Mouse (Mus musculus) neural tube, embryonic 11.5 days (tissue): ENCODE measurements around the gene Gm9513. TPM values are rescaled to one million over a fixed set of nuclear protein-coding genes. Genes with fewer than 3 reads are reported as not detected.

Experiments
- ATAC-seq: fragments of 200-750 bp; cut with Nextera tagmentation; 2 replicates; pipeline ENCODE4 v1.8.0; 2017; ENCODE audit warnings: moderate number of reproducible peaks, mild to moderate bottlenecking, moderate TSS enrichment, moderate library complexity; ENCODE audit not compliant: insufficient read depth, low FRiP score, low TSS enrichment
- DNase-seq: peaks from one replicate; pipeline ENCODE4 v3.0.0-alpha.2; 2015; ENCODE audit warnings: low spot score
- H3K27ac ChIP-seq: fragments of 300-500 bp; sonication (generic); 2 replicates; pipeline ENCODE4 v1.5.1; 2014; ENCODE audit warnings: low read depth, mild to moderate bottlenecking, low read length
- H3K27me3 ChIP-seq: fragments of 300-500 bp; sonication (generic); 2 replicates; pipeline ENCODE4 v1.6.1; 2014; ENCODE audit warnings: mild to moderate bottlenecking, low read length, mixed read lengths; ENCODE audit not compliant: control insufficient read depth, insufficient read depth
- H3K36me3 ChIP-seq: fragments of 300-500 bp; sonication (generic); 2 replicates; pipeline ENCODE4 v1.6.1; 2014; ENCODE audit warnings: mild to moderate bottlenecking, low read length, moderate library complexity, mixed read lengths; ENCODE audit not compliant: control insufficient read depth, insufficient read depth
- H3K4me1 ChIP-seq: fragments of 300-500 bp; sonication (generic); 2 replicates; pipeline ENCODE4 v1.6.1; 2014; ENCODE audit warnings: low read length, mixed read lengths; ENCODE audit not compliant: control insufficient read depth, insufficient read depth
- H3K4me2 ChIP-seq: fragments of 300-500 bp; sonication (generic); 2 replicates; pipeline ENCODE4 v1.6.1; 2014; ENCODE audit warnings: low read depth, mild to moderate bottlenecking, moderate library complexity
- H3K4me3 ChIP-seq: fragments of 300-500 bp; sonication (generic); 2 replicates; pipeline ENCODE4 v1.5.1; 2014; ENCODE audit warnings: low read depth, low read length
- H3K9ac ChIP-seq: fragments of 300-500 bp; sonication (generic); 2 replicates; pipeline ENCODE4 v1.6.1; 2014; ENCODE audit warnings: mild to moderate bottlenecking, low read length
- H3K9me3 ChIP-seq: fragments of 300-500 bp; sonication (generic); 2 replicates; pipeline ENCODE4 v1.6.1; 2016; ENCODE audit warnings: low read length; ENCODE audit not compliant: control insufficient read depth
- WGBS: fragments of 180-500 bp; shearing (Covaris S2); extraction: QIAGEN DNeasy Blood & Tissue Kit; methylation state at CpG from one replicate; pipeline ENCODE4 v1.1.7; 2014; 5-methylcytosine and 5-hydroxymethylcytosine counted together
- polyA plus RNA-seq: library from polyadenylated mRNA; unstranded; fragments of >200 nt; fragmentation: Nextera tagmentation; extraction: Ambion mirVana; gene quantifications from 2 replicates; pipeline ENCODE4 v1.2.1, GENCODE M21; 2014

Gm9513 gene
- polyA plus RNA-seq, result not detected in 2 replicates

DNA sequence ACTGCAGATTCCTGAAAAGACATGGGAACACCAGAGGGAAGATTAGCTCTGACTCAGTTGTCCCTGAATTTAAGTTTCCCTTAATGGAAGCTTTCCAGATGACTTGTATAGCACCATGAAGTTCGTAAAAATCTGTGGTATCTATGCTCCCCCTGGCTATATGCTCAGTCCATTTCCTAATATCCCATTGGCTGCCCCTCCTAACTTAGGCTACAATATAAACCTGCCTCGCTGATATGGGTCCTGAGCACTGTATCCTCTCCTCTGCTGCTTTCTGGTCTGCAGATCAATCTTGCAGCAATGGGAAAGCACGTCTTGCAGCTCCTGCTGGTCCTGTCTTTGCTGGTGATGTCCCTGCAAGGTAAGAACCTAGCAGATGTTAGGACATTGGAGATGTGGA, at the start of gene Gm9513:
TSS of gene Gm9513 (plus strand) at position 301 of the 400 bp plus-strand sequence.
- Histone ChIP-seq H3K9ac (no peak within 1 kb of the TSS), H3K4me2 (no peak within 1 kb of the TSS), H3K4me3 (no peak within 1 kb of the TSS), H3K27ac (no peak within 1 kb of the TSS), H3K9me3 (no peaks in the 10 kb centered on the region), H3K27me3 (no peaks in the 10 kb centered on the region), H3K36me3 (no peaks in the 10 kb centered on the region), H3K4me1 (no peaks in the 10 kb centered on the region)
- no peak for ATAC-seq
- DNase-seq, result no peak
- 75% methylated on average over 3 of the region's 3 CpGs for WGBS

DNA sequence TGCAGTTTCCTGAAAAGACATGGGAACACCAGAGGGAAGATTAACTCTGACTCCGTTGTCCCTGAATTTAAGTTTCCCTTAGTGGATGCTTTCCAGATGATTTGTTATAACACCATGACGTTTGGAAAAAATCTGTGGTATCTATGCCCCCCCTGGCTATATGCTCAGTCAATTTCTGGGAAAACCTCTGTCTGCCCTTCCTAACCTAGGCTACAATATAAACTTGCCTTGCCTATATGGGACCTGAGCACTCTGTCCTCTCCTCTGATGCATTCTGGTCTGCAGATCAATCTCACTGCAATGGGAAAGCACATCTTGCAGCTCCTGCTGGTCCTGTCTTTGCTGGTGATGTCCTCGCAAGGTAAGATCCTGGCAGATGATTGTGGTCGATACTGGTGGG, 43.9 kb upstream of the Gm9513 start, which contains the start of gene Gm7257:
TSS of gene Gm7257 (plus strand) at position 301 of the 400 bp plus-strand sequence.
- Histone ChIP-seq H3K4me1 (no peaks in the 10 kb centered on the region), H3K9me3 (peaks cover 3% of the 10 kb centered on the region; the same call in 1 of the 2 replicates), H3K4me2 (no peak within 1 kb of the TSS), H3K27ac (no peak within 1 kb of the TSS), H3K4me3 (no peak within 1 kb of the TSS), H3K36me3 (no peaks in the 10 kb centered on the region), H3K9ac (no peak within 1 kb of the TSS), H3K27me3 (no peaks in the 10 kb centered on the region)
- WGBS, result 75% methylated on average over 4 of the region's 4 CpGs
- no peak for DNase-seq
- ATAC-seq, result no peak

DNA sequence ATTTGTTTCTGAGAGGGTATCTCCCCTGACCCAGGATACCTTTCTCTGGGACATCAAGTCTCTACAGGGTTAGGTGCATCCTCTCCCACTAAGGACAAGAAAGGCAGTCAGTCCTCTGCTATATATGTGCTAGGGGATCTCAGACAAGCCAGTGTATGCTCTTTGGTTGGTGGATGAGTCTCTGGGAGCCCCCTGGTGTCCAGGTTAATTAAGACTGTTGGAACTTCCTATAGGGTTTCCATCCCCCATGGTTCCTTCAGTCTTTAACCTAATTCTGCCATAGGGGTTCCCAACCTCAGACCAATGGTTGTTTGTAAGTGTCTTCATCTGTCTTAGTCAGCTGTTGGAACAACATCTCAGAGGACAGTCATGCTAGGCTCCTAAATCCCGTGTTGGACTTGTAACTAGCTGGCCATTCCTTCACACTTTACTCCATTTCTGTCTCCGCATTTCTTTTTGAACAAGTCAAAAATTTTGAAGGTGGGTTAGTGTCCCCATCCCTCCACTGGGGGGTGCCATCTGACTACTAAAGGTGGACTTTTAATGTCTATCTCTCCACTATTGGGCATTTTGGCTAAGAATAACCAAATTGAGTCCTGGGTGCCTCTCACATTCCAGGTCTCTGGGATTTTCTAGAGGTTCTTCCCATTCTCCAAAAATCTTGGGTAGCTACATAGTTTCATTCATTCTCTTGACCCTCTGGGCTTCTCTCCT, 40.2 kb upstream of the Gm9513 start:
- no peak overlapping the region for H3K4me3 ChIP-seq
- ATAC-seq (no peak), DNase-seq (no peak)
- peaks cover 3% of the 10 kb centered on the region; the same call in 1 of the 2 replicates for H3K9me3 ChIP-seq
- no peaks in the 10 kb centered on the region for H3K36me3 ChIP-seq
- 51% methylated on average over 2 of the region's 2 CpGs for WGBS
- no peak overlapping the region for H3K9ac ChIP-seq
- no peak overlapping the region for H3K27ac ChIP-seq
- no peaks in the 10 kb centered on the region for H3K4me1 ChIP-seq
- no peak overlapping the region for H3K4me2 ChIP-seq
- H3K27me3 ChIP-seq, result no peaks in the 10 kb centered on the region

DNA sequence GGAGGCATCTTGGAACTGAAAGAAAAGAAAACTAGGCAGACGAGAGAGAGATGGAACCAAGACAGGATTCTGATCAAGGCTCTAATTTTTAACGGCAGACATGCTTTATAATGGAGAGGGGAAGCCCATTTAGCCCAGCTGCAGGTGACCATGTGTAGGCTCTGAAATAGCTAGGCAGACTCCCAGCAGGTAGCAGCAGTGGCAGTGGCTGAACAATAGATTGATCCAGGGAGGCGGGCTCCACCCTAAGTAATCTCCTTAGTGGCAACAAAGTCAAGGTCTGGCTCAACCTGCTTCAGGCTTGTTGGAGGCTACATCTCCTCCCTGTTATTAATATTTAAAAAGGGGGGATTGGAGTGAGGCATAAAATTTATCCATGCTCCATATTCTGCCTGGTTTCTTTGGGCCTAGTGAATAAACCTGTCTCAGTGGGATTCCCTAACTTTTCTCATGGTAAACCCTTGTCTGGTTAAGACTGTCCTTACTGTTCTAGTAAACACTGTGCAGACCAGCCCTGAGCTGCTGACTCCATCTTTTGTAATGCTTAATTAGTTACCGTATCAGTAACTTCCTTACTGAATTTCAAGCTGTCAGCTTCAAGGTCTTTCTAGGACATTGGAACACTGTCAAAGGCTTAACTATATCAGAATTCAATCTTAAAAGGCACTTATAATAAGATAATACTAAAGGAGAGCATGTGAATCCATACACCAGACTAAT, 19.2 kb downstream of the Gm9513 start:
- ATAC-seq, result no peak
- H3K4me2 ChIP-seq, result no peak overlapping the region
- no peak overlapping the region for H3K27ac ChIP-seq
- H3K9ac ChIP-seq, result no peak overlapping the region
- no peak overlapping the region for H3K4me3 ChIP-seq
- no peaks in the 10 kb centered on the region for H3K27me3 ChIP-seq
- H3K4me1 ChIP-seq, result no peaks in the 10 kb centered on the region
- H3K36me3 ChIP-seq, result no peaks in the 10 kb centered on the region
- peaks cover 2% of the 10 kb centered on the region; the same call in 1 of the 2 replicates for H3K9me3 ChIP-seq
- DNase-seq, result no peak
- 87% methylated on average over 4 of the region's 4 CpGs for WGBS

DNA sequence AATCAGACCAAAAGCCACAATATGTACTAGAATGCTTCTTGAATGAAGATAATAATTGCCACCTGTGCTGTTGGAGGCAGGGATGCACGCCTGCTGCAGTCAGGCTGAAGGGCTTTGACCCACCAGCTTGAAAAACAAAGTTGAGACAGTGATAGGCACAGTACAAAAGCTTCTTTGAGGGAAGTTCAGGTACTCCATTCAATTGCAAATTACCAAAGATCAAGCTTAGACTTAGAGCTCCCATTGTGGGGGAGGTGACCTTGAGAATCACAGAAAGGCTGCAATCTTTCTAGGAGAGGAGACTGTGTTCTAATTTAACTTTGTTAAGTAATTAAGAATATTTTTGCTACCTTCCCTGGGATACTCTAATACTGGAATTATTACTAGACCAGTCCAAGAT, 20.4 kb downstream of the Gm9513 start:
- ATAC-seq, result no peak
- Histone ChIP-seq H3K27me3 (no peaks in the 10 kb centered on the region), H3K4me2 (no peak overlapping the region), H3K4me3 (no peak overlapping the region), H3K36me3 (no peaks in the 10 kb centered on the region), H3K9ac (no peak overlapping the region), H3K27ac (no peak overlapping the region), H3K9me3 (peaks cover 2% of the 10 kb centered on the region; the same call in 1 of the 2 replicates), H3K4me1 (no peaks in the 10 kb centered on the region)
- WGBS, result 66% methylated on average over 1 of the region's 1 CpGs
- no peak for DNase-seq

DNA sequence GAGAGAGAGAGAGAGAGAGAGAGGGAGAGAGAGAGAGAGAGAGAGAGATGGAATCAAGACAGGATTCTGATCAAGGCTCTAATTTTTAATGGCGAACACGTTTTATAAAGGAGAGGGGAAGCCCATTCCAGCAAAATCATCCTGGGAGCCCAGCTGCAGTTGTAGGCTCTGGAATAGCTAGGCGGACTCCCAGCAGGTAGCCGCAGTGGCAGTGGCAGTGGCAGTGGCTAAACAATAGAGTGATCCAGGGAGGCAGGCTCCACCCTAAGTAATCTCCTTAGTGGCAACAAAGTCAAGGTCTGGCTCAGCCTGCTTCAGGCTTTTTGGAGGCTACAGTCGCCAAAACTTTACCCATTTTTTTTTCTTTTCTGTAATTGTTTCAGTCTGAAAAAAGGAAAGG, 28.8 kb downstream of the Gm9513 start:
- Histone ChIP-seq H3K9ac (no peak overlapping the region), H3K36me3 (no peaks in the 10 kb centered on the region), H3K27me3 (no peaks in the 10 kb centered on the region), H3K9me3 (peaks cover 4% of the 10 kb centered on the region; the same call in 1 of the 2 replicates), H3K27ac (no peak overlapping the region), H3K4me1 (no peaks in the 10 kb centered on the region), H3K4me3 (no peak overlapping the region), H3K4me2 (no peak overlapping the region)
- 80% methylated on average over 5 of the region's 5 CpGs for WGBS
- DNase-seq (no peak), ATAC-seq (no peak)

Other genes with a start within 250 kb of the Gm9513 start
- not detected in 2 replicates for gene Gm7257, start 43.8 kb upstream of the Gm9513 start, polyA plus RNA-seq
- not detected in 2 replicates for gene Gm5615, start 66.3 kb downstream of the Gm9513 start, polyA plus RNA-seq
- gene Gm17689, start 107.0 kb downstream of the Gm9513 start, polyA plus RNA-seq, result not detected in 2 replicates
- gene A630095E13Rik, start 167.7 kb downstream of the Gm9513 start, polyA plus RNA-seq, result not detected in 2 replicates
- not detected in 2 replicates for gene Acrv1, start 217.6 kb downstream of the Gm9513 start, polyA plus RNA-seq